Mouse (Mus musculus): Measurements from ENCODE around the gene Mgat5b. TPM values are rescaled to one million over a fixed set of nuclear protein-coding genes. Genes with fewer than 3 reads are reported as not detected.
A peak's percentile ranks its signal among the peaks of the same experiment; 100 is the strongest.

The Mgat5b gene
- polyA plus RNA-seq, 1 experiment: not detected

DNA sequence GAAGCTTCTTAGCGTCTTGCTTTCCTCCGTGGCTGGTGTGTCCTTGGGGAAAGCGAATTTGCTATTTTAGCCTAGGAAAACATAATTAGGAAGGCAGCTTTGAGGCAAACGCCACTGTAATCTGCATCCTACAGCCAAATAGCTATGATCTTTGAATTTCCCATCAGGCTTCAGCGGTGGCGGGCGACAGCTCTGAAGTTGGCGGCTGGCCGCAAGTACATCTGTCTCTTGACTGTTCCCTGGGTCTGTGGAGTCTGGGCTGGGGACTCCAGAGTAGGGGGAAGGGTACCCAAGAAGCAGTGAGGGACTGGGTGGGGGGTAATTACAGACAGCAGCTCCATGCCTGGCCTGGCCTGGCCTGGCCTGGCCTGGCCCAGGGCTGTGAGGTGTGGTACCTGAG, 17.3 kb downstream of the Mgat5b start:
- Histone ChIP-seq H3K27ac (ENCODE audit: insufficient read depth, low read length) (no peak overlapping the region), H3K4me3 (ENCODE audit: extremely low read depth, insufficient read depth, insufficient read length) (no peak overlapping the region), H3K4me1 (ENCODE audit: control insufficient read depth, insufficient read depth, insufficient read length) (no peaks in the 10 kb centered on the region), H3K27me3 (ENCODE audit: control insufficient read depth, insufficient read depth, low read length) (no peaks in the 10 kb centered on the region; the same call in 1 of the 2 replicates), H3K36me3 (ENCODE audit: control insufficient read depth, insufficient read depth, low read length) (no peaks in the 10 kb centered on the region)
- TF ChIP-seq POLR2A (IDR thresholded peaks at IDR 0.05; ENCODE audit: low read depth, low read length) (no peak), CTCF (IDR thresholded peaks at IDR 0.05; ENCODE audit: extremely low read depth, insufficient read depth, insufficient read length, insufficient replicate concordance) (no peak)
- no peak for DNase-seq (ENCODE audit: low read depth in 1 of 2, low spot score in 2 of 2)
- WGBS: 83% methylated on average over 9 of the region's 9 CpGs

GRCm38 (mm10) chr11:116937141-116937540, 18.5 kb downstream of the Mgat5b start:
- Histone ChIP-seq H3K4me1 (ENCODE audit: control insufficient read depth, insufficient read depth, insufficient read length) (no peaks in the 10 kb centered on the region), H3K4me3 (ENCODE audit: extremely low read depth, insufficient read depth, insufficient read length) (no peak overlapping the region), H3K27ac (ENCODE audit: insufficient read depth, low read length) (no peak overlapping the region), H3K36me3 (ENCODE audit: control insufficient read depth, insufficient read depth, low read length) (no peaks in the 10 kb centered on the region), H3K27me3 (ENCODE audit: control insufficient read depth, insufficient read depth, low read length) (no peaks in the 10 kb centered on the region; the same call in 1 of the 2 replicates)
- WGBS: 51% methylated on average over 10 of the region's 10 CpGs
- no peak for DNase-seq (ENCODE audit: low read depth in 1 of 2, low spot score in 2 of 2)
- TF ChIP-seq CTCF (IDR thresholded peaks at IDR 0.05; ENCODE audit: extremely low read depth, insufficient read depth, insufficient read length, insufficient replicate concordance): no peak

GRCm38 (mm10) chr11:116940088-116940855, 21.6 kb downstream of the Mgat5b start:
- Histone ChIP-seq H3K4me1 (ENCODE audit: control insufficient read depth, insufficient read depth, insufficient read length) (no peaks in the 10 kb centered on the region), H3K27me3 (ENCODE audit: control insufficient read depth, insufficient read depth, low read length) (no peaks in the 10 kb centered on the region; the same call in 1 of the 2 replicates), H3K4me3 (ENCODE audit: extremely low read depth, insufficient read depth, insufficient read length) (no peak overlapping the region), H3K36me3 (ENCODE audit: control insufficient read depth, insufficient read depth, low read length) (no peaks in the 10 kb centered on the region), H3K27ac (ENCODE audit: insufficient read depth, low read length) (no peak overlapping the region)
- DNase-seq (ENCODE audit: low read depth in 1 of 2, low spot score in 2 of 2): no peak
- TF ChIP-seq CTCF (IDR thresholded peaks at IDR 0.05; ENCODE audit: extremely low read depth, insufficient read depth, insufficient read length, insufficient replicate concordance): no peak
- 22% methylated on average over 20 of the region's 20 CpGs for WGBS

DNA sequence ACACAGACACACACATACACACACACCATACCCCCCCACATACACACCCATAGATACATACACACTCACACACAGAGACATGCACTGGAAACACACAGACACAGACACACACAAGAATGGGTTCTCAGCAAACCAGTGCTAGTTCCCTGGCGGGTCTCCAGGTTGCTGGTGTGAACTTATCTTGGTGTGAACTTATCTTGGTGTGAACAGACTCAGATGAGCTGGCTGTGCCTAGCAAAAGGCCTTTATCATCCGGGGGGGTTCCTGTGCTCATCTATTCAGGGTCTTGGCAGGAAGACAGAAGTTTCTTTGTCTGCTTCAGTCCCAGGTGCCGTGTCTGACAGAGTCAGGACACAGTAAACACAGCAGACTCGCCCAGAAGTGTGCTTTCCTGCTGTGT, 25.7 kb downstream of the Mgat5b start:
- 71% methylated on average over 4 of the region's 4 CpGs for WGBS
- Histone ChIP-seq H3K4me1 (ENCODE audit: control insufficient read depth, insufficient read depth, insufficient read length) (no peaks in the 10 kb centered on the region), H3K36me3 (ENCODE audit: control insufficient read depth, insufficient read depth, low read length) (no peaks in the 10 kb centered on the region), H3K4me3 (ENCODE audit: extremely low read depth, insufficient read depth, insufficient read length) (no peak overlapping the region), H3K27me3 (ENCODE audit: control insufficient read depth, insufficient read depth, low read length) (no peaks in the 10 kb centered on the region; the same call in 1 of the 2 replicates), H3K27ac (ENCODE audit: insufficient read depth, low read length) (no peak overlapping the region)
- TF ChIP-seq CTCF (IDR thresholded peaks at IDR 0.05; ENCODE audit: extremely low read depth, insufficient read depth, insufficient read length, insufficient replicate concordance): no peak
- TF ChIP-seq POLR2A (IDR thresholded peaks at IDR 0.05; ENCODE audit: low read depth, low read length): no peak
- DNase-seq (ENCODE audit: low read depth in 1 of 2, low spot score in 2 of 2): no peak

GRCm38 (mm10) chr11:116949832-116950231, 31.2 kb downstream of the Mgat5b start:
- H3K27ac ChIP-seq (ENCODE audit: insufficient read depth, low read length): no peak overlapping the region
- DNase-seq (ENCODE audit: low read depth in 1 of 2, low spot score in 2 of 2): peak in 1 of 2 experiments; percentile 0
- 7% methylated on average over 9 of the region's 9 CpGs for whole genome bisulfite sequencing
- H3K27me3 ChIP-seq (ENCODE audit: control insufficient read depth, insufficient read depth, low read length): no peaks in the 10 kb centered on the region
- no peaks in the 10 kb centered on the region for H3K4me1 ChIP-seq (ENCODE audit: control insufficient read depth, insufficient read depth, insufficient read length)
- H3K4me3 ChIP-seq (ENCODE audit: extremely low read depth, insufficient read depth, insufficient read length): no peak overlapping the region
- H3K36me3 ChIP-seq (ENCODE audit: control insufficient read depth, insufficient read depth, low read length): no peaks in the 10 kb centered on the region
- TF ChIP-seq CTCF (IDR thresholded peaks at IDR 0.05; ENCODE audit: extremely low read depth, insufficient read depth, insufficient read length, insufficient replicate concordance): no peak
- TF ChIP-seq POLR2A (IDR thresholded peaks at IDR 0.05; ENCODE audit: low read depth, low read length): no peak

GRCm38 (mm10) chr11:116951429-116951828, 32.8 kb downstream of the Mgat5b start:
- TF ChIP-seq CTCF (IDR thresholded peaks at IDR 0.05; ENCODE audit: extremely low read depth, insufficient read depth, insufficient read length, insufficient replicate concordance) (no peak), POLR2A (IDR thresholded peaks at IDR 0.05; ENCODE audit: low read depth, low read length) (no peak)
- H3K4me1 ChIP-seq (ENCODE audit: control insufficient read depth, insufficient read depth, insufficient read length): no peaks in the 10 kb centered on the region

More at GRCm38 (mm10) chr11:116951429-116951828, 32.8 kb downstream of the Mgat5b start:
- Histone ChIP-seq H3K4me3 (ENCODE audit: extremely low read depth, insufficient read depth, insufficient read length) (no peak overlapping the region), H3K27ac (ENCODE audit: insufficient read depth, low read length) (no peak overlapping the region), H3K27me3 (ENCODE audit: control insufficient read depth, insufficient read depth, low read length) (no peaks in the 10 kb centered on the region), H3K36me3 (ENCODE audit: control insufficient read depth, insufficient read depth, low read length) (no peaks in the 10 kb centered on the region)
- no peak for DNase-seq (ENCODE audit: low read depth in 1 of 2, low spot score in 2 of 2)
- WGBS: 83% methylated on average over 1 of the region's 1 CpGs
